Mouse (Mus musculus) embryonic facial prominence, embryonic 15.5 days (tissue): ENCODE results near the gene Kcnd2. TPM values are rescaled to one million over a fixed set of nuclear protein-coding genes. Genes with fewer than 3 reads are reported as not detected.

Source experiments
- ATAC-seq: fragments of 200-750 bp; cut with Nextera tagmentation; 2 replicates; pipeline ENCODE4 v1.8.0; 2017; ENCODE audit warnings: low read depth, moderate TSS enrichment; ENCODE audit not compliant: insufficient number of reproducible peaks, low FRiP score, low TSS enrichment
- H3K27ac ChIP-seq: fragments of 300-500 bp; sonication (generic); replicated peaks from 2 replicates; pipeline ENCODE4 v1.5.1; 2015; ENCODE audit warnings: mild to moderate bottlenecking, inconsistent platforms
- H3K27me3 ChIP-seq: fragments of 300-500 bp; sonication (generic); 2 replicates; pipeline ENCODE4 v1.6.1; 2015; ENCODE audit warnings: inconsistent platforms
- H3K36me3 ChIP-seq: fragments of 300-500 bp; sonication (generic); 2 replicates; pipeline ENCODE4 v1.6.1; 2015; ENCODE audit warnings: mild to moderate bottlenecking, inconsistent platforms
- H3K4me1 ChIP-seq: fragments of 300-500 bp; sonication (generic); 2 replicates; pipeline ENCODE4 v1.6.1; 2015; ENCODE audit warnings: inconsistent platforms
- H3K4me2 ChIP-seq: fragments of 300-500 bp; sonication (generic); replicated peaks from 2 replicates; pipeline ENCODE4 v1.6.1; 2015; ENCODE audit warnings: mild to moderate bottlenecking, inconsistent platforms
- H3K4me3 ChIP-seq: fragments of 300-500 bp; sonication (generic); replicated peaks from 2 replicates; pipeline ENCODE4 v1.5.1; 2015; ENCODE audit warnings: mild to moderate bottlenecking, inconsistent platforms
- H3K9ac ChIP-seq: fragments of 300-500 bp; sonication (generic); 2 replicates; pipeline ENCODE4 v1.6.1; 2015; ENCODE audit warnings: inconsistent platforms
- H3K9me3 ChIP-seq: fragments of 300-500 bp; sonication (generic); replicated peaks from 2 replicates; pipeline ENCODE4 v1.6.1; 2016; ENCODE audit warnings: inconsistent platforms
- WGBS: fragments of 180-500 bp; shearing (Covaris S2); methylation state at CpG from one replicate; pipeline ENCODE4 v1.1.7; 2015; 5-methylcytosine and 5-hydroxymethylcytosine counted together
- polyA plus RNA-seq: library from polyadenylated mRNA; unstranded; fragments of >200 nt; fragmentation: Nextera tagmentation; extraction: Ambion mirVana; gene quantifications from 2 replicates; pipeline ENCODE4 v1.2.1, GENCODE M21; 2015

Kcnd2 gene
- polyA plus RNA-seq, 1 experiment from 2014 or later = 0.96 TPM

- H3K4me2 ChIP-seq = no peak overlapping the region
- H3K9ac ChIP-seq = no peak overlapping the region
- no peak overlapping the region for H3K27ac ChIP-seq
- no peaks in the 10 kb centered on the region for H3K9me3 ChIP-seq
- no peak for ATAC-seq
- H3K27me3 ChIP-seq = no peaks in the 10 kb centered on the region
- H3K4me1 ChIP-seq = no peaks in the 10 kb centered on the region
- WGBS = 59% methylated on average over 6 of the region's 6 CpGs
- H3K4me3 ChIP-seq = no peak overlapping the region
- H3K36me3 ChIP-seq = no peaks in the 10 kb centered on the region
These were observed 485.8 kb downstream of the Kcnd2 start for GRCm38 (mm10) chr6:21701131-21701530.

DNA sequence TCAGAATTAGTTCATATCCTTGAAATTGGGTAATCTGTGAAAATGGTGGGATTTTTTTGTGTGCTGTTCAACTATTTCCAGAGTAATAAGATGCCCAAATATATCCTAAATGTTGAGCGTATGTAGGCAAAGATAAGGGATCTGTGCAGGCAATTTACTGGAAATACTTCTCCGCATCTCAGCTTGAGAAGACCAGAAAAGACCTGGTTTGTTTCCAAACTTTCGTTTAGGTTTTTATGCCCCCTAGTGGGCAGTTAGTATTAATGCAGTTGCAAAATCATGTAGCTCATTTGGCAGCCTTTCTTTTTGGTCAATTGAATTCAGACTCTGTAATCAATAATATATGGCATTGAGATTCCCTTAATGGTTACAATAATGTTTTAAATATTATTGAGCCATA is 493.9 kb downstream of the Kcnd2 start:
- Histone ChIP-seq H3K4me1 (no peaks in the 10 kb centered on the region), H3K27me3 (no peaks in the 10 kb centered on the region), H3K27ac (no peak overlapping the region), H3K9me3 (no peaks in the 10 kb centered on the region), H3K36me3 (no peaks in the 10 kb centered on the region), H3K9ac (no peak overlapping the region), H3K4me3 (no peak overlapping the region), H3K4me2 (no peak overlapping the region)
- 13% methylated on average over 3 of the region's 3 CpGs for WGBS
- ATAC-seq = no peak

DNA sequence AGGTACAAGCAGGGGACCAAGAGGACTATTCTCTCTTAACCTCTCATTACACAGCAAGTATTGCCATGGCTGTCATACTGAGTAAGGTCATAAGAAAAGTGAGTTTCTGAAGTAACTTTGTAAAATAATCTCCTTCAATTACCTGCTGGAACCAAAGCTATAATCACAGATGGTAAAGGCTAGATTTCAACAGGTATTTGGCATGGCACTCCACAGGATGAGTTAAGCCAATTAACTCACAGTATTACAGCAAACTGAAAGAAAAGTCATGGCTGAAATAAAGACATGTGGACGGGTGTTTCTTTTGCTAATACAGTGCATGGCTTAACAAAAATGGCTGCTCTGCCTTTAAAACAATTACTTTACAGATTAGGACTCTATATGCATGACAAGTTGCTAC is 503.8 kb downstream of the Kcnd2 start:
- Histone ChIP-seq H3K27me3 (no peaks in the 10 kb centered on the region), H3K4me3 (no peak overlapping the region), H3K9ac (no peak overlapping the region), H3K4me2 (no peak overlapping the region), H3K36me3 (no peaks in the 10 kb centered on the region), H3K27ac (no peak overlapping the region), H3K4me1 (no peaks in the 10 kb centered on the region), H3K9me3 (no peaks in the 10 kb centered on the region)
- ATAC-seq = no peak
- WGBS = 46% methylated on average over 1 of the region's 1 CpGs

- H3K9me3 ChIP-seq = no peaks in the 10 kb centered on the region
- no peaks in the 10 kb centered on the region for H3K36me3 ChIP-seq
- H3K4me2 ChIP-seq = no peak overlapping the region
- no peak overlapping the region for H3K4me3 ChIP-seq
- H3K9ac ChIP-seq = no peak overlapping the region
- no peaks in the 10 kb centered on the region for H3K4me1 ChIP-seq
- no peak for ATAC-seq
- no peak overlapping the region for H3K27ac ChIP-seq
- H3K27me3 ChIP-seq = no peaks in the 10 kb centered on the region
- WGBS = 71% methylated on average over 10 of the region's 10 CpGs
These were observed 506.9 kb downstream of the Kcnd2 start for GRCm38 (mm10) chr6:21722238-21722637.

DNA sequence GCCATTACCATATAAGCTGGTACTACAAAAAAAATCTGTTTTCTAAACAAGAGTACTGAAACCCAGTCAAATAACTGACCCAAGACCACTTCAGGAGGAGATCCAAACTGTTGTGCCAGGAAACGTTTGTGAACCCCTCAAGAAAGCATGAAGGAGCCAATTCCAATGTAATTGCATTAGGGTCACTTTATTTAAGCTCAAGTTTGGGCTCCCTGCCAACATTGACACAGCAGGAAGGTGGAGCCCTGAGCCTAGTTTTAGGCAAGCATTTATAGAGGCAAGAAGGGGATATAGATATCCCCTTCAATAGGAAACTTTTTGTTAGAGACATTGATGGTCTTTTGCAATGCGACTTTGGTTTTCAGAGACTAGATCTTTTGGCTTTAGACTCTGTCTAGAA is 525.3 kb downstream of the Kcnd2 start:
- Histone ChIP-seq H3K9ac (no peak overlapping the region), H3K36me3 (no peaks in the 10 kb centered on the region), H3K4me2 (no peak overlapping the region), H3K4me1 (no peaks in the 10 kb centered on the region), H3K27me3 (no peaks in the 10 kb centered on the region), H3K4me3 (no peak overlapping the region), H3K27ac (no peak overlapping the region), H3K9me3 (no peaks in the 10 kb centered on the region)
- no peak for ATAC-seq
- 49% methylated on average over 2 of the region's 2 CpGs for WGBS

- Histone ChIP-seq H3K27me3 (no peaks in the 10 kb centered on the region), H3K4me3 (no peak overlapping the region), H3K9me3 (no peaks in the 10 kb centered on the region), H3K9ac (no peak overlapping the region), H3K4me2 (no peak overlapping the region), H3K36me3 (no peaks in the 10 kb centered on the region), H3K27ac (no peak overlapping the region), H3K4me1 (no peaks in the 10 kb centered on the region)
- 76% methylated on average over 3 of the region's 3 CpGs for WGBS
- no peak for ATAC-seq
These were observed 529.4 kb downstream of the Kcnd2 start for GRCm38 (mm10) chr6:21744615-21745266.

DNA sequence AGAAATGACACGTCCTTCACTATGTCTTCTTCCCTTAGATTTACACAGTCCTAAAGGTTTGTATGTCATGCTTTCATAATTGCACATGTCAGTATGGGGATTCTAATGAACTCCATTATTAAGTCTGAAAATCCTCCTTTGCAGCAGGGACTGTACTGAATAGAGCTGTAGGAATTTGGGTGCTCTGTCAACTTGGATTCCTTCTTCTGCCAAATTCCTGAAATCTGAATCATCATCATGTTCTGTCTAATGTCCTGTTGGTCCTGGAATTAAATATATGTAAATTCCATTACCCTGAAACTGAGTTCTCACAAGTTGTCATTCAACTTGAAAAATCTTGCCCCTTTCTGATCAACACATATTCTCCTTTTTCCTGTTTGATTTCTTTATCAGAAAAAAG is 532.2 kb downstream of the Kcnd2 start:
- no peaks in the 10 kb centered on the region for H3K9me3 ChIP-seq
- H3K4me3 ChIP-seq = no peak overlapping the region
- no peaks in the 10 kb centered on the region for H3K27me3 ChIP-seq
- no peak overlapping the region for H3K9ac ChIP-seq
- no peak overlapping the region for H3K4me2 ChIP-seq
- 62% methylated on average over 1 of the region's 1 CpGs for WGBS
- ATAC-seq = no peak
- H3K36me3 ChIP-seq = no peaks in the 10 kb centered on the region
- H3K4me1 ChIP-seq = no peaks in the 10 kb centered on the region
- H3K27ac ChIP-seq = no peak overlapping the region

GRCm38 (mm10) chr6:21767787-21768221 is 552.5 kb downstream of the Kcnd2 start:
- H3K4me1 ChIP-seq = no peaks in the 10 kb centered on the region
- no peak for ATAC-seq
- no peak overlapping the region for H3K4me2 ChIP-seq
- no peaks in the 10 kb centered on the region for H3K36me3 ChIP-seq
- no peak overlapping the region for H3K9ac ChIP-seq
- 81% methylated on average over 12 of the region's 12 CpGs for WGBS
- no peaks in the 10 kb centered on the region for H3K9me3 ChIP-seq
- H3K4me3 ChIP-seq = no peak overlapping the region
- no peaks in the 10 kb centered on the region for H3K27me3 ChIP-seq
- no peak overlapping the region for H3K27ac ChIP-seq

DNA sequence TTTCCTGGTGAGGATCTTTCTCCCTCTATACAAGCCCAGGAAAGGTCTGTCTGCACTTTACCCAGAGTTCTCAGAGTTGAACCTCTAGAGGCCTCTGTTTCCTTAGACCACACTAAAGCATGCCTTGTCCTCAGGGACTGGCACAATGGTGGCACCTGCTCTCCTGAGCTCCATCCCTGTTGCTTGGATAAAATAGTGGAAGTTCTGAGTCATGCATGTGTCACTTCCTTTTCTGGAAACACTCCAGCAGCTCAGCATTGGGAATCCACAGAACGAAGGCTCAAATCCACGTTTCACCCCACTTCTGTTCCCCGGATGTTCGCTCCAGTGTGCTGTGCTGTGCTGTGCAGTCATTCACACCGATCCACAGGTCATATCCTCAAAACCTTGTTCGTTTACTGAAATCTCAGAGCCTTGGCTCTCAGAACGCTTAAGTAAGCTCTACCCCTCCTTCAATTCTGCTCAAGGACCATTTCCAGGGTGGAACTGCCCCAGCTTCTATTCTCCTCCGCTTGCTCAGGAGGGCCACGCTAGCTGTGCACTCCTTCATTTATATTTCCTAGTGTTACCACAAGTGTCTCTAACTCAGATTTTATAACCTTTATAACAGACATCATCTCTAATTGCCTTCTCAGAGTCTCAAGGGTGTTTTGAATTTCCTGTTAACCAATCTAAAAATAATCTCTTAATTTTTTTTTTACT is 553.6 kb downstream of the Kcnd2 start:
- no peak overlapping the region for H3K27ac ChIP-seq
- no peaks in the 10 kb centered on the region for H3K4me1 ChIP-seq
- ATAC-seq = no peak
- H3K4me3 ChIP-seq = no peak overlapping the region
- no peaks in the 10 kb centered on the region for H3K27me3 ChIP-seq
- H3K9me3 ChIP-seq = no peaks in the 10 kb centered on the region
- 83% methylated on average over 9 of the region's 9 CpGs for WGBS
- no peak overlapping the region for H3K9ac ChIP-seq
- H3K36me3 ChIP-seq = no peaks in the 10 kb centered on the region
- H3K4me2 ChIP-seq = no peak overlapping the region

DNA sequence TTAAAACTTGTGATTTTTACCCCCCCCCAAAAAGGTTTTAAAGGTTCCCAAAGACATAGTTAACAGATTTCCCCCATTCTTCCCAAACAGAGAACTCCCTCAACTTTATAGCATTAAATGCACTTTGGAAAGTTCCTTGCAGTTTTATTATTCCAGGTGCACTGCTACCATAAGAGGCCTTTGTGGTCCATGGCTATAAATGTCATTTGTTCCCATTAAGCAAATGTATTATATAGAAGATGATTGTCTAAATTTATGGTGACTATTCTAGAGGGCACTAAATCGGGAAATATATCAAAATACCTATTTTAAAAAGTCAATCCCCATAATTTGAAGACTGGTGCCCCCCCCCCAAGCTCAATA is 554.1 kb downstream of the Kcnd2 start:
- 95% methylated on average over 1 of the region's 1 CpGs for WGBS
- Histone ChIP-seq H3K4me3 (no peak overlapping the region), H3K9me3 (no peaks in the 10 kb centered on the region), H3K36me3 (no peaks in the 10 kb centered on the region), H3K4me1 (no peaks in the 10 kb centered on the region), H3K27me3 (no peaks in the 10 kb centered on the region), H3K4me2 (no peak overlapping the region), H3K9ac (no peak overlapping the region), H3K27ac (no peak overlapping the region)
- no peak for ATAC-seq

DNA sequence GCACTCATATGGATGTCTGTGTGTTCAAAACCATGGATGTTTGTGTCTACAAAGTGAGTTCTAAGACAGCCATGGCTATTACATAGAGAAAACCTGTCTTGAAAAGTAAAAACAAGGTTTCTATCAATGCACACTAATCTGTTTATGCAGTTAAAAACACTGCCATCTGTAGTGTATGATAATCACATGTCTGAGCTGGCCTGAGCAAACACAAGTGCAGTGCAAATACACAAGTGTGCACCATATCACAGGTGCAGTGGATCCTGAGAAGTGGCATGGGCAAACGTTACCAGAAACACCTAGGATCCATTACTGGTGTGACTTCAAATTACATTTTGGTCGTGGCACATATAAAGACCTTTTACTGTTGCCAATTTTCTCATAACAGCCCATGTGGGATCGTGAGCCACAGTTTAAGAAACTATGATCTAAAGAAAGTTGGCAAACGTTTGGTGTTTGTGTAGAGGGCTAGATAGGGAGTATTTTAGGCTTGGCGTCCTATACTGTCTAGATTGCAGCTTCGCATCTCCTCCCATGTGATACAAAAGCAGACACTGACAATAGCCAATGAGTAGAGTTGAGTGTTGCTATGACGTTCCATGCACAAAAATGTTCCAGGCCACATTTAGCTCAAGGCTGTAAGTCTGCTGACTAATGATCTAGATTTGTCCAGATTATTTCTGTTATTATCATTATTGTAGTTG is 559.1 kb downstream of the Kcnd2 start:
- Histone ChIP-seq H3K4me2 (no peak overlapping the region), H3K4me3 (no peak overlapping the region), H3K9me3 (no peaks in the 10 kb centered on the region), H3K36me3 (no peaks in the 10 kb centered on the region), H3K27ac (no peak overlapping the region), H3K4me1 (no peaks in the 10 kb centered on the region), H3K27me3 (no peaks in the 10 kb centered on the region), H3K9ac (no peak overlapping the region)
- no peak for ATAC-seq
- WGBS = 78% methylated on average over 7 of the region's 7 CpGs
